ENCODE assay signal across 30 mouse cellular contexts in genomic region chr19:30435054-30435738, GRCm38 (mm10).
DNase-seq lines count a peak whose midpoint lies in the region; ATAC-seq and TF ChIP-seq lines count a peak whose summit lies in the region.
"Had no signal": no experiment of that assay in that cellular context is flagged by ENCODE, and none has a peak within 500 bp of the region (broad histone marks: within the 10 kb centered on the region; RNA-seq: fewer than 3 reads in every experiment).

No protein-coding gene starts in this region.

- 0 out of 2 replicates have a peak overlapping the region, but pooled peaks have one; percentile 18 for H3K27ac ChIP-seq in intestine, embryonic 16.5 days (ENCODE audit: low read length)
- no peak overlapping the region for H3K27ac ChIP-seq in intestine, postnatal 0 days (ENCODE audit: low read depth, low read length)
- H3K27ac ChIP-seq in embryonic facial prominence, embryonic 10.5 days (replicated peaks) = 0 out of 2 replicates have a peak overlapping the region, but pooled peaks have one; percentile 24
- no peak overlapping the region for H3K27ac ChIP-seq in embryonic facial prominence, embryonic 13.5 days
- H3K27ac ChIP-seq in neural tube, embryonic 15.5 days (replicated peaks) = 0 out of 2 replicates have a peak overlapping the region, but pooled peaks have one; percentile 23
- H3K27ac ChIP-seq in heart, embryonic 10.5 days = no peak overlapping the region
- H3K27ac ChIP-seq: forebrain, embryonic 13.5 days; limb, embryonic 12.5 days; liver, embryonic 15.5 days; midbrain, embryonic 10.5 days; midbrain, embryonic 15.5 days; neural tube, embryonic 12.5 days had no signal

- DNase-seq in embryonic facial prominence, embryonic 10.5 days (ENCODE audit: low spot score) = no peak
- no peak for DNase-seq in urinary bladder, postnatal 10 days (ENCODE audit: low spot score)
- no peak for DNase-seq in heart, embryonic 10.5 days (ENCODE audit: low spot score)
- DNase-seq: adrenal gland, adult 8-10 months; B cell, adult 2 months; cerebellum, adult 8-10 months; cerebellum, postnatal 36 days; gastrocnemius, postnatal 25 days; heart, adult 11 months; heart, postnatal 36 days; kidney, adult 2 months; kidney, postnatal 14 days; lung, embryonic 14.5 days; lung, postnatal 14 days; right cerebral cortex, adult 18-20 months; right cerebral cortex, postnatal 4 days; thymus, adult 2 months; thymus, postnatal 36 days had no signal

- no peak for TF ChIP-seq CTCF in intestine, postnatal 0 days (IDR thresholded peaks at IDR 0.05; ENCODE audit: low read depth)

- no peaks in the 10 kb centered on the region for H3K27me3 ChIP-seq in intestine, embryonic 16.5 days (replicated peaks; ENCODE audit: control insufficient read depth, insufficient read depth, low read length)
- H3K27me3 ChIP-seq in intestine, postnatal 0 days (replicated peaks; ENCODE audit: control insufficient read depth, insufficient read depth, low read length) = no peaks in the 10 kb centered on the region
- H3K27me3 ChIP-seq in embryonic facial prominence, embryonic 10.5 days (replicated peaks; ENCODE audit: low read depth, poor library complexity, severe bottlenecking) = no peaks in the 10 kb centered on the region
- H3K27me3 ChIP-seq in embryonic facial prominence, embryonic 13.5 days = no peaks in the 10 kb centered on the region
- no peaks in the 10 kb centered on the region for H3K27me3 ChIP-seq in neural tube, embryonic 15.5 days (replicated peaks)
- H3K27me3 ChIP-seq in heart, embryonic 10.5 days (ENCODE audit: insufficient read depth, poor library complexity, severe bottlenecking) = no peaks in the 10 kb centered on the region
- H3K27me3 ChIP-seq: forebrain, embryonic 13.5 days; limb, embryonic 12.5 days; liver, embryonic 15.5 days; midbrain, embryonic 15.5 days; neural tube, embryonic 12.5 days had no signal

- no peak overlapping the region for H3K4me2 ChIP-seq in intestine, embryonic 16.5 days (ENCODE audit: low read depth, low read length)
- H3K4me2 ChIP-seq in intestine, postnatal 0 days (replicated peaks; ENCODE audit: low read depth) = no peak overlapping the region
- peak overlapping the region; percentile 9; the same call in 1 of the 2 replicates for H3K4me2 ChIP-seq in embryonic facial prominence, embryonic 13.5 days
- no peak overlapping the region for H3K4me2 ChIP-seq in neural tube, embryonic 15.5 days
- H3K4me2 ChIP-seq: forebrain, embryonic 13.5 days; heart, embryonic 11.5 days; limb, embryonic 12.5 days; liver, embryonic 15.5 days; lung, embryonic 14.5 days; midbrain, embryonic 15.5 days; neural tube, embryonic 12.5 days had no signal

- H3K36me3 ChIP-seq in intestine, embryonic 16.5 days (ENCODE audit: control insufficient read depth, insufficient read depth, low read length) = no peaks in the 10 kb centered on the region
- H3K36me3 ChIP-seq in intestine, postnatal 0 days (ENCODE audit: control insufficient read depth, insufficient read depth) = no peaks in the 10 kb centered on the region
- no peaks in the 10 kb centered on the region for H3K36me3 ChIP-seq in embryonic facial prominence, embryonic 10.5 days (replicated peaks)
- no peaks in the 10 kb centered on the region for H3K36me3 ChIP-seq in embryonic facial prominence, embryonic 13.5 days
- no peaks in the 10 kb centered on the region for H3K36me3 ChIP-seq in neural tube, embryonic 15.5 days
- no peaks in the 10 kb centered on the region for H3K36me3 ChIP-seq in heart, embryonic 10.5 days
- H3K36me3 ChIP-seq: limb, embryonic 12.5 days; liver, embryonic 15.5 days; midbrain, embryonic 10.5 days; midbrain, embryonic 15.5 days; neural tube, embryonic 12.5 days had no signal

- no peak overlapping the region for H3K4me3 ChIP-seq in intestine, embryonic 16.5 days (ENCODE audit: low read length)
- no peak overlapping the region for H3K4me3 ChIP-seq in intestine, postnatal 0 days (ENCODE audit: low read depth, low read length)
- no peak overlapping the region for H3K4me3 ChIP-seq in embryonic facial prominence, embryonic 10.5 days
- no peak overlapping the region for H3K4me3 ChIP-seq in embryonic facial prominence, embryonic 13.5 days
- H3K4me3 ChIP-seq in neural tube, embryonic 15.5 days (replicated peaks) = no peak overlapping the region
- H3K4me3 ChIP-seq in heart, embryonic 10.5 days = no peak overlapping the region
- H3K4me3 ChIP-seq: forebrain, embryonic 13.5 days; limb, embryonic 12.5 days; liver, embryonic 15.5 days; midbrain, embryonic 10.5 days; midbrain, embryonic 15.5 days; neural tube, embryonic 12.5 days had no signal

- no peaks in the 10 kb centered on the region for H3K4me1 ChIP-seq in intestine, embryonic 16.5 days (ENCODE audit: control insufficient read depth, insufficient read depth, low read length)
- H3K4me1 ChIP-seq in intestine, postnatal 0 days (replicated peaks; ENCODE audit: control insufficient read depth, insufficient read depth, low read length) = no peaks in the 10 kb centered on the region
- H3K4me1 ChIP-seq in embryonic facial prominence, embryonic 10.5 days = peaks cover 11% of the 10 kb centered on the region; the same call in 1 of the 2 replicates
- H3K4me1 ChIP-seq in embryonic facial prominence, embryonic 13.5 days = peaks cover 11% of the 10 kb centered on the region
- H3K4me1 ChIP-seq in neural tube, embryonic 15.5 days = no peaks in the 10 kb centered on the region
- no peaks in the 10 kb centered on the region for H3K4me1 ChIP-seq in heart, embryonic 10.5 days
- H3K4me1 ChIP-seq: forebrain, embryonic 13.5 days; liver, embryonic 15.5 days; midbrain, embryonic 15.5 days; neural tube, embryonic 12.5 days had no signal

- no peak overlapping the region for H3K9ac ChIP-seq in intestine, embryonic 16.5 days (ENCODE audit: low read depth, low read length)
- no peak overlapping the region for H3K9ac ChIP-seq in intestine, postnatal 0 days (ENCODE audit: low read depth, low read length)
- no peak overlapping the region for H3K9ac ChIP-seq in embryonic facial prominence, embryonic 13.5 days
- no peak overlapping the region for H3K9ac ChIP-seq in neural tube, embryonic 15.5 days (replicated peaks)
- H3K9ac ChIP-seq: forebrain, embryonic 13.5 days; limb, embryonic 12.5 days; liver, embryonic 15.5 days; lung, embryonic 14.5 days; midbrain, embryonic 15.5 days; neural tube, embryonic 12.5 days had no signal

- no peak for ATAC-seq in intestine, embryonic 16.5 days
- ATAC-seq in intestine, postnatal 0 days = no peak
- ATAC-seq in embryonic facial prominence, embryonic 13.5 days (ENCODE audit: insufficient number of reproducible peaks, insufficient read depth, low FRiP score, low TSS enrichment, low read depth) = no peak
- ATAC-seq in neural tube, embryonic 15.5 days (ENCODE audit: low FRiP score) = no peak
- ATAC-seq: forebrain, embryonic 13.5 days; inflammation-experienced regulatory T-cells, adult 6 months; midbrain, embryonic 15.5 days had no signal

- H3K9me3 ChIP-seq in intestine, embryonic 16.5 days (ENCODE audit: control insufficient read depth, low read length) = no peaks in the 10 kb centered on the region
- no peaks in the 10 kb centered on the region for H3K9me3 ChIP-seq in intestine, postnatal 0 days (ENCODE audit: control insufficient read depth)
- no peaks in the 10 kb centered on the region for H3K9me3 ChIP-seq in embryonic facial prominence, embryonic 10.5 days
- no peaks in the 10 kb centered on the region for H3K9me3 ChIP-seq in embryonic facial prominence, embryonic 13.5 days
- no peaks in the 10 kb centered on the region for H3K9me3 ChIP-seq in neural tube, embryonic 15.5 days (replicated peaks)
- no peaks in the 10 kb centered on the region for H3K9me3 ChIP-seq in heart, embryonic 10.5 days
- H3K9me3 ChIP-seq: forebrain, embryonic 13.5 days; limb, embryonic 12.5 days; liver, embryonic 15.5 days; midbrain, embryonic 10.5 days; midbrain, embryonic 15.5 days; neural tube, embryonic 12.5 days had no signal

- WGBS in intestine, embryonic 16.5 days = 53% methylated on average over 12 of the region's 12 CpGs
- WGBS in intestine, postnatal 0 days = 60% methylated on average over 12 of the region's 12 CpGs
- 61% methylated on average over 12 of the region's 12 CpGs for WGBS in embryonic facial prominence, embryonic 10.5 days
- WGBS in embryonic facial prominence, embryonic 13.5 days = 33% methylated on average over 12 of the region's 12 CpGs
- 52% methylated on average over 12 of the region's 12 CpGs for WGBS in neural tube, embryonic 15.5 days
- WGBS in heart, embryonic 10.5 days = 83% methylated on average over 12 of the region's 12 CpGs

Comparison
In these comparisons a context has a peak if more than half of its experiments do, and no peak if none do; other contexts are left out.
1. H3K27ac ChIP-seq: peak in intestine, embryonic 16.5 days (single experiment), embryonic facial prominence, embryonic 10.5 days (single experiment) and neural tube, embryonic 15.5 days (single experiment); none in intestine, postnatal 0 days (single experiment), embryonic facial prominence, embryonic 13.5 days (single experiment) and heart, embryonic 10.5 days (single experiment).